Mouse (Mus musculus) right cerebral cortex, postnatal 10 days (tissue): ENCODE measurements around the gene Anks4b.

ENCODE experiments used
- DNase-seq, 2 experiments: peaks; one replicate each; pipeline ENCODE4 v3.0.0; 2021; ENCODE audit warnings: low spot score in 2 of 2

Anks4b gene

GRCm38 (mm10) chr7:120173603-120174244, at the start of gene Anks4b:
Gene Anks4b (plus strand): TSS chr7:120173858.
- no peak for DNase-seq

- DNase-seq: peak; percentile 85 to 87
These were observed 48.8 kb upstream of the Anks4b start for GRCm38 (mm10) chr7:120124844-120125243.

- no peak for DNase-seq
These were observed 46.5 kb upstream of the Anks4b start for GRCm38 (mm10) chr7:120126976-120127685.

- no peak for DNase-seq
These were observed 46.0 kb upstream of the Anks4b start for GRCm38 (mm10) chr7:120127686-120128059.

- DNase-seq: peak; percentile 50 to 82
These were observed 44.7 kb upstream of the Anks4b start for GRCm38 (mm10) chr7:120128951-120129350.

GRCm38 (mm10) chr7:120142743-120143142, 30.9 kb upstream of the Anks4b start:
- DNase-seq: no peak

- DNase-seq: no peak
These were observed 28.5 kb upstream of the Anks4b start, which contains the start of gene Zp2 for GRCm38 (mm10) chr7:120145191-120145590. Gene Zp2 (minus strand): TSS chr7:120145291.

GRCm38 (mm10) chr7:120150257-120150656, 23.4 kb upstream of the Anks4b start:
- DNase-seq: no peak

- no peak for DNase-seq
These were observed 22.8 kb upstream of the Anks4b start for GRCm38 (mm10) chr7:120150898-120151297.

- DNase-seq: no peak
These were observed 16.7 kb upstream of the Anks4b start for GRCm38 (mm10) chr7:120156841-120157409.

- DNase-seq: peak; percentile 33 to 46
These were observed 16.0 kb upstream of the Anks4b start for GRCm38 (mm10) chr7:120157575-120158061.

GRCm38 (mm10) chr7:120158121-120158613, 15.5 kb upstream of the Anks4b start:
- DNase-seq: no peak

- DNase-seq: no peak
These were observed 9.9 kb upstream of the Anks4b start for GRCm38 (mm10) chr7:120163581-120164251.

- no peak for DNase-seq
These were observed 1.4 kb upstream of the Anks4b start for GRCm38 (mm10) chr7:120172188-120172700.

GRCm38 (mm10) chr7:120174723-120175504, 1.3 kb downstream of the Anks4b start:
- DNase-seq: no peak

- no peak for DNase-seq
These were observed 4.0 kb downstream of the Anks4b start for GRCm38 (mm10) chr7:120177611-120178010.

GRCm38 (mm10) chr7:120178935-120179334, 5.3 kb downstream of the Anks4b start:
- no peak for DNase-seq

GRCm38 (mm10) chr7:120180547-120180946, 6.9 kb downstream of the Anks4b start:
- DNase-seq: no peak

- DNase-seq: no peak
These were observed 8.0 kb downstream of the Anks4b start for GRCm38 (mm10) chr7:120181401-120182230.

GRCm38 (mm10) chr7:120182891-120183290, 9.2 kb downstream of the Anks4b start:
- no peak for DNase-seq
